Mouse (Mus musculus): ENCODE results near the gene Shroom3.

Shroom3 gene

GRCm38 (mm10) chr5:92858576-92858975 lies 175.3 kb downstream of the Shroom3 start:
- no peak for DNase-seq (ENCODE audit: low read depth, low spot score)
- H3K27me3 ChIP-seq (ENCODE audit: control insufficient read depth, insufficient read depth, low read length, poor library complexity, severe bottlenecking) = no peaks in the 10 kb centered on the region
- no peaks in the 10 kb centered on the region for H3K36me3 ChIP-seq (ENCODE audit: control insufficient read depth, insufficient read depth, low read length, poor library complexity, severe bottlenecking)

- no peak for DNase-seq (ENCODE audit: low read depth, low spot score)
- Histone ChIP-seq H3K36me3 (ENCODE audit: control insufficient read depth, insufficient read depth, low read length, poor library complexity, severe bottlenecking) (no peaks in the 10 kb centered on the region), H3K27me3 (ENCODE audit: control insufficient read depth, insufficient read depth, low read length, poor library complexity, severe bottlenecking) (no peaks in the 10 kb centered on the region)
Observed at GRCm38 (mm10) chr5:92861416-92862112, 178.3 kb downstream of the Shroom3 start.

GRCm38 (mm10) chr5:92865090-92865489 lies 181.9 kb downstream of the Shroom3 start:
- DNase-seq (ENCODE audit: low read depth, low spot score) = no peak
- Histone ChIP-seq H3K27me3 (ENCODE audit: control insufficient read depth, insufficient read depth, low read length, poor library complexity, severe bottlenecking) (no peaks in the 10 kb centered on the region), H3K36me3 (ENCODE audit: control insufficient read depth, insufficient read depth, low read length, poor library complexity, severe bottlenecking) (no peaks in the 10 kb centered on the region)

GRCm38 (mm10) chr5:92866546-92866945 lies 183.3 kb downstream of the Shroom3 start:
- Histone ChIP-seq H3K36me3 (ENCODE audit: control insufficient read depth, insufficient read depth, low read length, poor library complexity, severe bottlenecking) (no peaks in the 10 kb centered on the region), H3K27me3 (ENCODE audit: control insufficient read depth, insufficient read depth, low read length, poor library complexity, severe bottlenecking) (no peaks in the 10 kb centered on the region)
- DNase-seq (ENCODE audit: low read depth, low spot score) = no peak

- no peaks in the 10 kb centered on the region for H3K36me3 ChIP-seq (ENCODE audit: control insufficient read depth, insufficient read depth, low read length, poor library complexity, severe bottlenecking)
- no peak for DNase-seq (ENCODE audit: low read depth, low spot score)
- H3K27me3 ChIP-seq (ENCODE audit: control insufficient read depth, insufficient read depth, low read length, poor library complexity, severe bottlenecking) = no peaks in the 10 kb centered on the region
Observed at GRCm38 (mm10) chr5:92867253-92867652, 184.0 kb downstream of the Shroom3 start.

GRCm38 (mm10) chr5:92868231-92868630 lies 185.0 kb downstream of the Shroom3 start:
- no peaks in the 10 kb centered on the region for H3K27me3 ChIP-seq (ENCODE audit: control insufficient read depth, insufficient read depth, low read length, poor library complexity, severe bottlenecking)

GRCm38 (mm10) chr5:92871048-92871447 lies 187.8 kb downstream of the Shroom3 start:
- no peaks in the 10 kb centered on the region for H3K27me3 ChIP-seq (ENCODE audit: control insufficient read depth, insufficient read depth, low read length, poor library complexity, severe bottlenecking)
- H3K36me3 ChIP-seq (ENCODE audit: control insufficient read depth, insufficient read depth, low read length, poor library complexity, severe bottlenecking) = no peaks in the 10 kb centered on the region
- no peak for DNase-seq (ENCODE audit: low read depth, low spot score)

More at GRCm38 (mm10) chr5:92868231-92868630, 185.0 kb downstream of the Shroom3 start:
- no peak for DNase-seq (ENCODE audit: low read depth, low spot score)
- H3K36me3 ChIP-seq (ENCODE audit: control insufficient read depth, insufficient read depth, low read length, poor library complexity, severe bottlenecking) = no peaks in the 10 kb centered on the region

- Histone ChIP-seq H3K27me3 (ENCODE audit: control insufficient read depth, insufficient read depth, low read length, poor library complexity, severe bottlenecking) (no peaks in the 10 kb centered on the region), H3K36me3 (ENCODE audit: control insufficient read depth, insufficient read depth, low read length, poor library complexity, severe bottlenecking) (no peaks in the 10 kb centered on the region)
- DNase-seq (ENCODE audit: low read depth, low spot score) = no peak
Observed at GRCm38 (mm10) chr5:92872182-92872581, 188.9 kb downstream of the Shroom3 start.

GRCm38 (mm10) chr5:92872991-92873390 lies 189.8 kb downstream of the Shroom3 start:
- no peak for DNase-seq (ENCODE audit: low read depth, low spot score)
- Histone ChIP-seq H3K27me3 (ENCODE audit: control insufficient read depth, insufficient read depth, low read length, poor library complexity, severe bottlenecking) (no peaks in the 10 kb centered on the region), H3K36me3 (ENCODE audit: control insufficient read depth, insufficient read depth, low read length, poor library complexity, severe bottlenecking) (no peaks in the 10 kb centered on the region)

GRCm38 (mm10) chr5:92873518-92873917 lies 190.3 kb downstream of the Shroom3 start:
- Histone ChIP-seq H3K27me3 (ENCODE audit: control insufficient read depth, insufficient read depth, low read length, poor library complexity, severe bottlenecking) (no peaks in the 10 kb centered on the region), H3K36me3 (ENCODE audit: control insufficient read depth, insufficient read depth, low read length, poor library complexity, severe bottlenecking) (no peaks in the 10 kb centered on the region)
- DNase-seq (ENCODE audit: low read depth, low spot score) = no peak

- no peaks in the 10 kb centered on the region for H3K36me3 ChIP-seq (ENCODE audit: control insufficient read depth, insufficient read depth, low read length, poor library complexity, severe bottlenecking)
- no peaks in the 10 kb centered on the region for H3K27me3 ChIP-seq (ENCODE audit: control insufficient read depth, insufficient read depth, low read length, poor library complexity, severe bottlenecking)
- DNase-seq (ENCODE audit: low read depth, low spot score) = no peak
Observed at GRCm38 (mm10) chr5:92875836-92876235, 192.6 kb downstream of the Shroom3 start.

- H3K36me3 ChIP-seq (ENCODE audit: control insufficient read depth, insufficient read depth, low read length, poor library complexity, severe bottlenecking) = no peaks in the 10 kb centered on the region
- DNase-seq (ENCODE audit: low read depth, low spot score) = no peak
- no peaks in the 10 kb centered on the region for H3K27me3 ChIP-seq (ENCODE audit: control insufficient read depth, insufficient read depth, low read length, poor library complexity, severe bottlenecking)
Observed at GRCm38 (mm10) chr5:92877104-92877503, 193.9 kb downstream of the Shroom3 start.

GRCm38 (mm10) chr5:92880393-92880792 lies 197.2 kb downstream of the Shroom3 start:
- DNase-seq (ENCODE audit: low read depth, low spot score) = no peak
- no peaks in the 10 kb centered on the region for H3K27me3 ChIP-seq (ENCODE audit: control insufficient read depth, insufficient read depth, low read length, poor library complexity, severe bottlenecking)
- H3K36me3 ChIP-seq (ENCODE audit: control insufficient read depth, insufficient read depth, low read length, poor library complexity, severe bottlenecking) = no peaks in the 10 kb centered on the region

- no peaks in the 10 kb centered on the region for H3K36me3 ChIP-seq (ENCODE audit: control insufficient read depth, insufficient read depth, low read length, poor library complexity, severe bottlenecking)
- no peak for DNase-seq (ENCODE audit: low read depth, low spot score)
- no peaks in the 10 kb centered on the region for H3K27me3 ChIP-seq (ENCODE audit: control insufficient read depth, insufficient read depth, low read length, poor library complexity, severe bottlenecking)
Observed at GRCm38 (mm10) chr5:92880893-92881292, 197.7 kb downstream of the Shroom3 start.

- no peaks in the 10 kb centered on the region for H3K36me3 ChIP-seq (ENCODE audit: control insufficient read depth, insufficient read depth, low read length, poor library complexity, severe bottlenecking)
Observed at GRCm38 (mm10) chr5:92886141-92886540, 202.9 kb downstream of the Shroom3 start.

GRCm38 (mm10) chr5:92887501-92887900 lies 204.3 kb downstream of the Shroom3 start:
- DNase-seq (ENCODE audit: low read depth, low spot score) = no peak
- no peaks in the 10 kb centered on the region for H3K27me3 ChIP-seq (ENCODE audit: control insufficient read depth, insufficient read depth, low read length, poor library complexity, severe bottlenecking)
- H3K36me3 ChIP-seq (ENCODE audit: control insufficient read depth, insufficient read depth, low read length, poor library complexity, severe bottlenecking) = no peaks in the 10 kb centered on the region

More at GRCm38 (mm10) chr5:92886141-92886540, 202.9 kb downstream of the Shroom3 start:
- no peaks in the 10 kb centered on the region for H3K27me3 ChIP-seq (ENCODE audit: control insufficient read depth, insufficient read depth, low read length, poor library complexity, severe bottlenecking)
- no peak for DNase-seq (ENCODE audit: low read depth, low spot score)
